Mouse (Mus musculus) lung, embryonic 16.5 days (tissue): ENCODE measurements at regions not wholly inside any gene's neighbourhood (a gene's known extent, or its start where the extent isn't known, plus 50 kb on each side); places are given as distances from the start of the nearest gene placed in this dataset.

Source experiments
- ATAC-seq: fragments of 200-750 bp; cut with Nextera tagmentation; 2 replicates; pipeline ENCODE4 v1.8.0; 2017; ENCODE audit warnings: low read depth, mild to moderate bottlenecking, moderate library complexity
- H3K27ac ChIP-seq: fragments of 300-500 bp; sonication (generic); 2 replicates; pipeline ENCODE4 v1.5.1; 2014; ENCODE audit warnings: mild to moderate bottlenecking, control low read depth, low read length
- H3K27me3 ChIP-seq: fragments of 300-500 bp; sonication (generic); 2 replicates; pipeline ENCODE4 v1.6.1; 2014; ENCODE audit warnings: low read depth, low read length, mixed read lengths; ENCODE audit not compliant: control insufficient read depth, insufficient read depth
- H3K36me3 ChIP-seq: fragments of 300-500 bp; sonication (generic); 2 replicates; pipeline ENCODE4 v1.6.1; 2014; ENCODE audit warnings: low read length; ENCODE audit not compliant: control insufficient read depth, insufficient read depth
- H3K4me1 ChIP-seq: fragments of 300-500 bp; sonication (generic); replicated peaks from 2 replicates; pipeline ENCODE4 v1.6.1; 2014; ENCODE audit warnings: low read length, mixed read lengths; ENCODE audit not compliant: control insufficient read depth, insufficient read depth
- H3K4me2 ChIP-seq: fragments of 300-500 bp; sonication (generic); 2 replicates; pipeline ENCODE4 v1.6.1; 2014; ENCODE audit warnings: low read depth, low read length, control low read depth
- H3K4me3 ChIP-seq: fragments of 300-500 bp; sonication (generic); 2 replicates; pipeline ENCODE4 v1.5.1; 2014; ENCODE audit warnings: mild to moderate bottlenecking, low read length, control low read depth
- H3K9ac ChIP-seq: fragments of 300-500 bp; sonication (generic); 2 replicates; pipeline ENCODE4 v1.6.1; 2014; ENCODE audit warnings: low read length, control low read depth
- H3K9me3 ChIP-seq: fragments of 300-500 bp; sonication (generic); 2 replicates; pipeline ENCODE4 v1.6.1; 2016; ENCODE audit warnings: low read length; ENCODE audit not compliant: control insufficient read depth
- WGBS: fragments of 180-500 bp; shearing (Covaris S2); extraction: QIAGEN DNeasy Blood & Tissue Kit; methylation state at CpG from one replicate; pipeline ENCODE4 v1.1.7; 2014; 5-methylcytosine and 5-hydroxymethylcytosine counted together

DNA sequence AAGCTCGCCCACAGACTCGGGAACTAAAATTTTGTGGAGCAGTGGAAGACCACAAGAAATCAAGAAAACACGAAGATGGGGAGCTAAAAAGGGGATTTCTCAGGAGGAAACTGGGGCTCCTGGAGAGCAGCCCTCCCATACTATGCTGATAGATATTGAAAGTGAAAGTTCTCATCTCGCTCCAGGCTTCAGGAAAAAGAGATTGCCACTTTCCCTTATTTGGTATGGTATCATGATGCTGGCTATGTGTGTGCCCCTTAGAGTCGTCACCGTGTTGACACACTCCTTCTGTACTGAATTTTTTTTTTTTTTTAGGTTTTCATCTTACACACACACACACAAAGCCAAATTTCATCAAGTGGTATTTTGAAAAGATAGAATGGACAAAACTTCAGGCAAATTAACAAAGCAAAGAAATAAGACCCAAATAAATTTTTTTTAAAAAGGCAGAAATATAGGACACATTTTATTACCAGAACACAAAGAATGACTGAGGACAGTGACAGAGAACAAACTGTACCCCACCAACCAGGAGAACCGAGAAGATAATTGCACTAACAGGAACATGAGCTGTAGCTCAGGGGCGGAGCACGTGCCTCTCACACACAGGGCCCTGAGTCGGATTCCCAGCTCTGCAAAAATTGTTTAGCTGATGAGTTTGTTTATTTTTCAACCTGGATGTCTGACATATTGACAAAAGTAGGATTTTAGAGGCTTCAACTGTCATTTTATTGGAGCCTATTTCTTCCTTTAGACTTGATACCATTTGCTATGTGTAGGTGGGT lies 244.8 kb downstream of the Ipo11 start:
- no peak overlapping the region for H3K27ac ChIP-seq
- H3K27me3 ChIP-seq, result no peaks in the 10 kb centered on the region
- WGBS, result 65% methylated on average over 10 of the region's 10 CpGs
- H3K4me1 ChIP-seq, result no peaks in the 10 kb centered on the region
- no peak overlapping the region for H3K4me3 ChIP-seq
- 0 out of 2 replicates have a peak overlapping the region, but pooled peaks have one; percentile 9 for H3K9ac ChIP-seq
- no peak for ATAC-seq
- no peak overlapping the region; the same call in 1 of the 2 replicates for H3K4me2 ChIP-seq
- no peaks in the 10 kb centered on the region for H3K9me3 ChIP-seq
- H3K36me3 ChIP-seq, result no peaks in the 10 kb centered on the region

DNA sequence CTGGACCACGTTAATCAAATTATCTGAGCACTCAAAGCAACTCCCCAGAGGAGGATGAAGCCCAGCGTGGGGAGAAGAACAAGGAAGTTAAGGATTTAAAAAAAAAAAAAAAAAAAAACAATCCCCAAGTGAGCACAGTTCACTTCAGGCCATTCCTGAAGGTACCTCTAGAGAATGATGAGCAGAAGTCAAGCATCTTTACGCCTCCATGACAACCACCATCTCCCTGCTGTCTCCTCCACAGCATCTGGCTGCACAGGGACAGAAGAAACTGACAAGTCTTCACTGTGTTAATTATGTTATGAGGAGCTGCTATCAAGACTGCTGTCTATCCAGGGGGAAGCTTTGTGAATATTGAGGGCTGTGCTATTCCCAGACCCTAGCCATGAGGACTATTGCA lies 246.6 kb downstream of the Ipo11 start:
- H3K4me1 ChIP-seq, result no peaks in the 10 kb centered on the region
- no peak overlapping the region for H3K4me3 ChIP-seq
- H3K9ac ChIP-seq, result no peak overlapping the region
- no peaks in the 10 kb centered on the region for H3K9me3 ChIP-seq
- H3K27ac ChIP-seq, result no peak overlapping the region
- WGBS, result 71% methylated on average over 3 of the region's 3 CpGs
- ATAC-seq, result no peak
- no peaks in the 10 kb centered on the region for H3K27me3 ChIP-seq
- no peaks in the 10 kb centered on the region for H3K36me3 ChIP-seq
- no peak overlapping the region for H3K4me2 ChIP-seq

DNA sequence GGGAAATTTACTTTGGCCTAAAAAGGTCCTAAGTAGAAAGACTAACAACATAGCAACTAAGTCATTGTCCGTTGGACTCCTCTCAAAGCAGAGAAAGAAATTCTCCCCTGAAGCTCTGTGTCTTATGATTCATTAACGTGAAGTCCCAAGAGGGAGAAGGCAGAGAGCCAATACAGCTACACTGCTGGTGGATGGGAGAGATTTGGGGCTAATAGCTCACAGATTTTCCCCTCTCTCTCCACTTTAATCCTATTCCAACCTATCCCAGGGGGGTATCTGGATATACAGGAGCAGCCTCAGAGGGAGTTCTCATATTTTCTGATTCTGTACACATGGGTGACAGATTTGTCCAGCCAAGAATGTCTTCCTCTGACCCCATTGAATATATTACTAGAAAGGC lies 247.1 kb downstream of the Ipo11 start:
- Histone ChIP-seq H3K27me3 (no peaks in the 10 kb centered on the region), H3K9me3 (no peaks in the 10 kb centered on the region), H3K4me1 (no peaks in the 10 kb centered on the region), H3K9ac (no peak overlapping the region), H3K4me3 (no peak overlapping the region), H3K4me2 (no peak overlapping the region), H3K36me3 (no peaks in the 10 kb centered on the region), H3K27ac (no peak overlapping the region)
- ATAC-seq, result no peak
- WGBS, result 50% methylated on average over 2 of the region's 2 CpGs

GRCm38 (mm10) chr13:106689051-106689450 lies 247.7 kb downstream of the Ipo11 start:
- Histone ChIP-seq H3K4me1 (no peaks in the 10 kb centered on the region), H3K9ac (no peak overlapping the region), H3K36me3 (no peaks in the 10 kb centered on the region), H3K27me3 (no peaks in the 10 kb centered on the region), H3K4me2 (no peak overlapping the region), H3K27ac (no peak overlapping the region), H3K4me3 (no peak overlapping the region), H3K9me3 (no peaks in the 10 kb centered on the region)
- 79% methylated on average over 8 of the region's 8 CpGs for WGBS
- ATAC-seq, result no peak

- no peak for ATAC-seq
- 76% methylated on average over 5 of the region's 5 CpGs for WGBS
- Histone ChIP-seq H3K27ac (no peak overlapping the region), H3K36me3 (no peaks in the 10 kb centered on the region), H3K4me3 (no peak overlapping the region), H3K9ac (no peak overlapping the region), H3K27me3 (no peaks in the 10 kb centered on the region), H3K4me1 (no peaks in the 10 kb centered on the region), H3K4me2 (no peak overlapping the region), H3K9me3 (no peaks in the 10 kb centered on the region)
These were observed 267.1 kb downstream of the Ipo11 start for GRCm38 (mm10) chr13:106669665-106670064.

DNA sequence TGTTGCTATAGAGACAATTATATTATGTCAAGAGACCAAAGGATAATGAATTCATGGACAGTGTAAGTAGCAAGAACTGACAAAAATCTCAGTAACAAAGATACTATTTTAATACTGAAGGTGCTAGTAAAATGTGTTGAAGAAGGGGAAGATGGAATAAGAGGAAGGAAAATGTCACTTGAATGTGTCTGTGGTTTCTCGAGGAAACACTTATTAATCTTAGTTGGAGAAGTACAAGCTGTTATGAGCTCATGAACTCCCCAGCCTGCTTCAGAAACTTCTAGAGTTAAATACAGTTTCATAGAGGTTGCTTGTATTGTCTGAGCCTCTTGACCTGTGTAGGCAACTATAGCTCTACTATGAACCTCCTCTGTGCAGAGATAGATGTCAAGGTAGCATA lies 274.6 kb downstream of the Ipo11 start:
- Histone ChIP-seq H3K27ac (no peak overlapping the region), H3K27me3 (no peaks in the 10 kb centered on the region), H3K36me3 (no peaks in the 10 kb centered on the region), H3K4me2 (no peak overlapping the region), H3K9ac (no peak overlapping the region), H3K9me3 (no peaks in the 10 kb centered on the region), H3K4me3 (no peak overlapping the region), H3K4me1 (no peaks in the 10 kb centered on the region)
- ATAC-seq, result no peak
- 57% methylated on average over 1 of the region's 1 CpGs for WGBS

DNA sequence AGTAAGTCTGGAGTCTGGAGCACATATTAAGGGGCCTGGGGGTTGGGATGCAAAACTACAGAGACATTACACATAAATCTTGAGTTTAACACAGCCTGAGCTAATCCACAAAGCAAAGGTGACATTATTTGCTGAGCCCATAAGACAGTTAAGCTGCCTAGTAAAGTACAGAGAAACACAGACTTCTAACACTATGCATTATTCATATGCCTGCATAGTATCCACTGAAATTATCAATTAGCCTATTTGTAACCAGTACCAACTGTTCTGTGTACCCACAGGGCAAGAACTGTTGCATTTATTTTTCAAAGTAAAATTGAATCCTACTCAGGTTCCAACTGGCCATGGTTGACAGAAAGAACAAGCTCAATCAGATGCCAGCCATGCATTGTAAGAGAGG lies 287.4 kb downstream of the Ipo11 start:
- Histone ChIP-seq H3K9ac (no peak overlapping the region), H3K27ac (no peak overlapping the region), H3K4me1 (no peaks in the 10 kb centered on the region), H3K4me3 (no peak overlapping the region), H3K36me3 (no peaks in the 10 kb centered on the region), H3K27me3 (no peaks in the 10 kb centered on the region), H3K4me2 (no peak overlapping the region), H3K9me3 (no peaks in the 10 kb centered on the region)
- no peak for ATAC-seq

GRCm38 (mm10) chr13:106643302-106643975 lies 293.3 kb downstream of the Ipo11 start:
- H3K4me1 ChIP-seq, result no peaks in the 10 kb centered on the region
- H3K36me3 ChIP-seq, result no peaks in the 10 kb centered on the region
- 69% methylated on average over 5 of the region's 5 CpGs for WGBS
- H3K4me3 ChIP-seq, result no peak overlapping the region
- H3K9me3 ChIP-seq, result no peaks in the 10 kb centered on the region
- no peak overlapping the region for H3K4me2 ChIP-seq
- no peak overlapping the region for H3K9ac ChIP-seq
- no peak overlapping the region for H3K27ac ChIP-seq
- no peaks in the 10 kb centered on the region for H3K27me3 ChIP-seq
- ATAC-seq, result no peak

DNA sequence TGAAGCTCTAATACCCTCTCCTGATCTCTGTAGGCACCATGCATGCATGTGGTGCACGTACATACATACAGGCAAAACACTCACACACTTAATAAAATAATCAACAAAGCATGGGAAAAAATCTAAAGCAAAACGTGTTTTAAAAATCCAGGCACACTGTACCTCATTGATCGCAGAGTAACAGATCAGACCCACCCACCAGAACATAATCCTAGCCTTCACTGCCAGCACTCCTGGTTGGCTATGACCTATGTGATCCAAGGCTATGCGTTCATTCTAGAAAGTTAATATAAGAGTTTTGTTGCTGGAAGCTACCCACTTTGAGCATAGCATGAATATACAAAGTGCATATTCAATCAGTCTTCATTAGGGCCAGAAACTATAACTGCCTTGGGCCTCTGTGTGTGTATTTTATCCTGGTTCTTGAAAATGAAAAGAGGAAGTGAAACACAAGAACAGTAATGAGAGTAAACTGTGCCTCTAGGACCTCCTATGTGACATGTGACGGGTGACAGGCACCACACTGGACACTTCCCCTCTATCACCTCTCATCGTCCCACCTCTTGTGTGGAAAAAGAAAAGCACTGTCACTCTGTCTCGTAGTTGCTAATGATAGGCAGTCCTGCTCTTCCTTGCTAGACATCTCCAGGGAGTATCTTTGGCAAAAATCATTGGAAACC lies 297.9 kb downstream of the Ipo11 start:
- H3K4me3 ChIP-seq, result no peak overlapping the region
- no peak overlapping the region for H3K4me2 ChIP-seq
- no peak overlapping the region for H3K9ac ChIP-seq
- no peaks in the 10 kb centered on the region for H3K9me3 ChIP-seq
- H3K27ac ChIP-seq, result no peak overlapping the region
- H3K27me3 ChIP-seq, result no peaks in the 10 kb centered on the region
- H3K36me3 ChIP-seq, result no peaks in the 10 kb centered on the region
- WGBS, result 54% methylated on average over 7 of the region's 7 CpGs
- ATAC-seq, result no peak
- no peaks in the 10 kb centered on the region for H3K4me1 ChIP-seq
